Mouse (Mus musculus) megakaryocyte-erythroid progenitor cell, adult 5 weeks (primary cell): ENCODE data around the gene 4930583I09Rik. TPM values are rescaled to one million over a fixed set of nuclear protein-coding genes. Genes with fewer than 3 reads are reported as not detected.

Source experiments
- polyA plus RNA-seq: library from polyadenylated mRNA; stranded (reverse); fragments of >175 nt; gene quantifications from 2 replicates; pipeline ENCODE4 v1.2.3, GENCODE M21; 2012

Gene 4930583I09Rik
- polyA plus RNA-seq = not detected in 2 replicates

GRCm38 (mm10) chr17:64835928-64836327, at the start of gene 4930583I09Rik:
4930583I09Rik (minus strand) TSS chr17:64836071.

Other genes starting within 250 kb of the 4930583I09Rik start
- 6.1 and 6.7 TPM in 2 replicates for gene Man2a1, start 235.3 kb downstream of the 4930583I09Rik start, polyA plus RNA-seq